Mouse (Mus musculus) cerebellum, adult 11-12 months (tissue): ENCODE measurements at regions not wholly inside any gene's neighbourhood (a gene's known extent, or its start where the extent isn't known, plus 50 kb on each side); places are given as distances from the start of the nearest gene placed in this dataset.

ENCODE experiments used
- DNase-seq: peaks from one replicate; pipeline ENCODE4 v3.0.0; 2022

DNA sequence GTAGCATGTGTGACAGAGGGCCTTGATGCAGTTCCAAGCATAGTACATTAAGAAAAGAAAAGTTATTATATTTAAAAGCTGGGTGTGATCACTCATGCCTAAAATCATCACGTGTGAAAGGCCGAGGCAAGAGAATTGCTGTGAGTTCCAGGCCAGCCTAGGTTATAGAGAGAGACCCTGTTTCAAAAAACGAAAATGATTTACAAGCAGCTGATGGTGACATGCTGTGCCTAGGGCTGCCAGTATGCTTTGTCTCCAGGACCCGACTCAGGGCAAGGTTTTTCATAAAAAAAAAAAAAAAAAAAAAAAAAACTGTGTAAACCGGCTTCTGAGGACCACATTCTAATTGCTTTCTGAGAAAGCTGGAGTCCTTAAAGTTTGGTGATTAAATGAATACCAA is 315.9 kb upstream of the Adgrl2 start:
- DNase-seq = no peak

DNA sequence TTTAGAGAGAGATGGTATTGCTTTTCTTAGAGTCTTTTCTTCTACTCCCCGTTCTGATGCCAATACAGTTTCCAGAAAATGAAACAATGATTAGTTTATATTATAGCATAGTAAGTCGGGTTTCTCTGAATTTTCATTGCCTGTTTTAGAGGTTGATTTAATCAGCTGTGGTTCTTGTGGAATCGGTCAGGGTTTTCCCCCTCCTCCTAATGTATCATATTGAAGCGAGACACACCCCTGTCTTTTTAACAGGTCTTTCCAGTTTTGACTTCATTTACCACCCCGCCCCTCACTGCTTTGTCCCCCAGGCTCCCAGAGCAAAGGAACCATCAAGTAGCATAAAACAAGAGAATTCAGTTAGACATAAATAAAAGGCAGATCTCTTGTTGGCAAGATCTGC is 315.1 kb upstream of the Adgrl2 start:
- no peak for DNase-seq

DNA sequence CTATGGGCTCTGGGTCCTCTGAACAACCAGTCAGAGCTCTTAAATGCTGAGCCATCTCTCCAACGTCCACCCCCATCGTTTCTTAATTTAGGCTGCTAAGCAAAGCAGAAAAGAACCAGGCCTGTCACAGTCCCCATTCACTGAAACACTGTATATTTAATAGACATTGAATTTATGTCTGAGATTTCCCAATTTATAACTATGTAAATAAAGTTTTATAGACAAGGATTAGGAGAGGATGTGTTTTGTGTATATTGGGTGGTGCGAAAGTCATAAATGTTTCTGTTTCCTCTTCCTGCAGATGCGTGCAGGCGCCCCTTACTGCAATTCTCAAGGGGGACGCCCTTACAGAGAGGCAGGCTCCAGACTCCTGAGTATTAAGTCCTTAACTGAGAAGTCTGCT is 314.7 kb upstream of the Adgrl2 start:
- DNase-seq = no peak

DNA sequence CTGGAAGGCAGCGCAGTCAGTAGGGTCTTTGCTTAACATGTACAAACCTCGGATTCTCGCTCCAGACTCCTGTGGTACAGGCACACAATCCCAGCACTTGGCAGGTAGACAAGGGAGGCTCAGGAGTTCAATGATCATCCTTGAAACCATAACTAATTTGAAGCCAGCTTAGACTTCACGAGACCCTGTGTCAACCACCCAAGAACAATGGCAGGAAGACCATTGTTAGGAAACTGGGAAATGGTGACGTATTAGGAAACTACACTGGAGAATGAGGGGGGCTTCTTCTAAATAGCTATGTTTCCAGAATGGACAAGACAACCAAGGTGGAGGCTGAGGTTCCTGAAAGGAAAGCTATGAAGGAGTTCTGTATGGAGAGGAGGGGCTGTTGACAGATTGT is 313.1 kb upstream of the Adgrl2 start:
- DNase-seq = no peak

DNA sequence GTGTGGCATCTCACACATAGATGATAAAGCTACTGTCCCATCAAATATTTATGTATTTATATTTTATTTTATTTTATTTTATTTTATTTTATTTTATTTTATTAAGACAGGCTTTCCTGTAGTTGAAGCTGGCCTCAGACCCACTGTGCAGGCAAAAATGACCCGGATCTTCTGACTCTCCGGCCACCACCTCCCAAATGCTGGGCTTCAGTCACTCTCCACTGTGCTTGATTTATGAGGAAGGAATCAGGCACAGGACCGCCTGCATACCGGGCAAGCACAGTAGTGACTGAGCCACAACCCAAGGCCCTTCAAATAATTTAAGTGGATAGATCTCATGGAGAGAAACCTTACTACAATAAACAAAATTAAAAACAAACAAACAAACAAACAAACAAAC is 309.6 kb upstream of the Adgrl2 start:
- no peak for DNase-seq

DNA sequence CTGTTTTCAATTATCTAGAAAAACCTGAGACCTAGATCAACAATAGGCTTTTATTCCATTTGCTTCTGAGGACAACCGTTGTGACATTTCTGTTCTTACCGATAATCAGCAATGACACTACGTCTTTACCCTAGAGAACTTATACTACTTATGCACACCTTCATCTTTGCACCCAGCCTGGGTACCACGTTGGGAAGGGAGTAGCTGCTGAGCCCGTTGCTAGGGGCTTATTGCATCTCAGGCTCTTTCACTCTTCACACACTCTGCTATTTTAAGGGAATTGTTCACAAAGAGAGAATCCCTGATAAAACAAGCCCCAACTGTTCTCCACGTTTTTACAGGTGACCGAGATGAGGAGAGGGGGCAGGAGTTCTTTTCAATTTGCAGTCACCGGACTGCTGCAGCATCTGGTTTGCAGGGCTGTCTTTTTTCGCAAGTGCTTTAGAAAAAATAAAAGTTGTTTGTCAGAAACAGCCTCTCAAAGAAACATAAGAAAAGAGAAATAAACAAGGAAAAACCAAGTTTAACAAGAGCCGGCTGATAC is 306.1 kb upstream of the Adgrl2 start:
- no peak for DNase-seq

DNA sequence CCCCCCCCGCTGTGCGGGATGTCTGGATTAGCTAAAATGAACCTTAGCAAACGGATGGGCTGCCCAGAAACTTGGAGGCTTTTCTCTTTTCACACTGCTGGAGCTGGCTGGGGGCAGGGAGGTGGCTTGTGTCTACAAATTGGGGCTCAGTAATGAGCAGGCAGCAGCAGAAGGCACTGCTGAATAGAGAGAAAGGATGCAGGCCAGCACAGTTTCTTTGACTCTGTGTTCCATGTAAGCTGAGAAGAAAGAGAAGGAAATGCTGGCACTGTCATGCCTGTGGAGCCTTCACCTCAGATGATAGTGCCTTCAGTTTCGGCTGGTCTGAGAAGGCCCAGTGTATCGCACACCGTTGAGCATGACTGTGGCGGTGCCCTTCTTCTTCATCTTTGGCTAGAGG is 305.6 kb upstream of the Adgrl2 start:
- no peak for DNase-seq

DNA sequence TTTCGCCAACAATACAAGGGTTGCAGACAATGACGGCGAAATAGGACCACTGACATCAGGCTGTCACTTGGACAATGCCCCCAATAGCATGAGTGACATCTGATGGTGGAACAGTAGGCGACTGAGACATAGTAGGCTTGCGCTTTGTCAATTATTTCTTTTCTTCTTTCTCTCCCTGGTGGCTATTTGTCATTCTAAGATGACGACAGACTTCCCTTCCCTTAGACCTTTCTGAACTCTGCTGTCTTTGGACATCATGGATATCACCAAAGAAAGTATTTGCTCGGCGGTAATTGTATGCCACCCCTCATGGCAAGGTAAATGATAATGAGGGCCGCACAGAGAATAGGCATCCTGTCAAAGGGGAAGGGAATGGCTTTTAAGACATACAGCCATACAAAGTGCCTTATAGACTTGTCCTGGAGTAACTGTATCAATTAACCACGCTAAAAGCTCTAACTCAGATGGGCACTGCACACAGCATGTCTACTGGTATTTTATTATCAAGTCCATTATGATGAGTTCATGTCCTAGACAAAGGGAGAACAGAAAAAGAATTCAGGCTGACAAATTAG is 305.0 kb upstream of the Adgrl2 start:
- DNase-seq = no peak

DNA sequence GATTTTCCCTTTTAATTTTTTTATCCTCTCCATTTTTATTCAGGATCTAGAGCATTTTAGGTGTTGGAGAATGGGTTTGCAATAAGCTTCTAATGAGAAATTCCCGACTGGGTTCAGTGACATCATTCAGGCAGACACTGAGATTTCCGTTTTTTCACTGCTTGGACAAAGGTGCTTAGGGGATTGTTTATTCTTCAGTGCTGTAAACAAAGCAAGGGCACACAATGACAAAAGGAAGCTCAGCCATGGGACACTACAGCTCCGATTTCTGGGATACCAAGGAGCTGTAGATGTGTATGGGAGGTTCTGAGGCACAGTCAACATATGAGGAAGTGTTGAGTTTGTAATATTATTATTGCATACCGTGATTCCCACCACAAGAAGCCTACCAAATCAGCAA is 304.1 kb upstream of the Adgrl2 start:
- DNase-seq = no peak

DNA sequence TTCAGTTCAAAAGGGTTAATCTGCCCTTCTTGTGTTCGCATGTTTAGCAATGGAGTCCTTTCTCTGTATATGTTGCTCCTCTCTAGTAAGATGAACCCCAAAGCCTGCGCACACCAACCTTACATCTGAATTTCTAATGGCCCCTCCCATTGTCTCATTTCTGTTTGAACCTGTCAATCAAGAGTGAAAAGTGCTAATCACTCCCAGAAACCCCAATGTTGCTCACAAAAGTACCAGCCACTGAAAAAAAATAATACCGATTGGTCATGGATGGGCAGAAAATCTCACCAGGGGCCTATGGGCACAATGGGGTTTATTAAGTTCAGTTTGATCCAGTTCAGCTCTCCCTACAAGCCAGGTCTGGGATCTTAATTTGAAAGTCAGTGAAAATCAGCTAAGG is 302.1 kb upstream of the Adgrl2 start:
- DNase-seq = no peak

DNA sequence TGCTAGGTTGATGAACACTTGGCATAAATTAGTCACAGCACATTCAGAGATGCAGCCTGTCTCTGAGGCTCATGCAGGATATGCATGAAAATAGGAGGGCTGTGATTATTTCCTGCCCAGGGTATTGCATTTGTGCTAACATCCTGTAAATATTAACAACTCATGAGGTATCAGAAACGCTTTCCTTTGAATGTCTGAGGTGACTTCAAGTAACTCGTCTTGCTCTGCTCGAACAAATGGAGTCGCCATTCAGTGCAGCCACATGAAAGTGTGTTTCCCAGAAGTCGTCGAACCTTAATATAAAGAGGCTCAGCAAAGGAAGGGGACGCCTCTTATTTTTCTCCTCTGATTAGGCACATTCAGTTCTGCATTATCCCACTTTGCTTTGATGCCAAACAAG is 301.1 kb upstream of the Adgrl2 start:
- DNase-seq = no peak

DNA sequence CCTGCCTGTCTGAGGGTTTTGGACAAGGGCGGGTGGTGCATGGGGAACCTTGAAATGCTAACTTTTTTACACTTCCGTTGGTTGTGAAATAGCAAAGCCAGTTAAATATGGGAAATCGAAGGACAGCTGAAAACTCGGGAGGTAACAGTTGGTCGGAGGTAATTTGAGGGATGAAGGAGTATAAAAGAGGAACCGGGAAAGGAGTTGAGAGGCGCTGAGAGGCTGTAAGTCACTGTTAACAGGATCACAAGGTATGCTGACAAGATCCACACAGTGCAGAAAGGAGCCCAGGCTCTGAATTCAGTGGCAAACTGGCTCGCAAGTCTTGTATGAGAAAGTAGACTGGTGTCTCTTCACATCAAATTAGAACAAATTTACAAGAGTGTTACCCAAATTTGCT is 299.9 kb upstream of the Adgrl2 start:
- no peak for DNase-seq

DNA sequence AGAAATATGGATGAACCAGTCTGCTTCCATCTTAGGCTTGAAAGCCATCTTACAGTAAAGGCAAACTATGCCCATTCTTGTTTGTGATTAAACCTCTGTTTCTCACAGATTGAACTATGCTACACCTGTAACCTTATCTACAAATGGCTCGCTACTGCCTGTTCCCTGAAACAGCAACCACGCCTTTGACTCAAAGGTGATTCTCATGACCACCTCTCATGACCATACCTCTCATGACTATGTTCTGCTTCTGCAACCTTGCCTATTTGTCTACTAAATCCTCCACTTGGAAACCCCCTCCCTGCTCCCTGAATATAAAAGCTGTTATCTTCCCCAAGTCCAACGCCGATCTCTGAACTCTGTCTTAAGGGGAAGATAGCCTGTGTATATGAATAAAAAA is 296.7 kb upstream of the Adgrl2 start:
- DNase-seq = no peak

DNA sequence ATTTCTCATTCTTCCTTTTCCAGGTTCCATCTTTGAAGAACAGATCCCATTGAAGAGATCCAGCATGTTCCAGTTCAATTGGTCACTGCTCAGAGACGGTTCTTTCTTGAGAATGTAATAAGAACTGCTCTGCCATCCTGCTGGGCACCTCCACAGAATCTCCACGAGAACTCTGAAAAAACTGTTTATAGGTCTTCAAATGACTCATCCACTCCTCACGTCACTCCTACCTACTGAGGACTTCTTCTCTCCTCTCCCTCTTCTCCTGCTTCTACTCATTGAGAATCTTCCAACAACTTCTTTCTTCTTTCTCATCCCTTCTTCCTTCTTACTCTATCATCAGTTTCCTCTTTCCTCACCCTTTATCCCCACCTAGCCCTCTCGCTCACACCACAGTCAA is 294.6 kb upstream of the Adgrl2 start:
- no peak for DNase-seq

DNA sequence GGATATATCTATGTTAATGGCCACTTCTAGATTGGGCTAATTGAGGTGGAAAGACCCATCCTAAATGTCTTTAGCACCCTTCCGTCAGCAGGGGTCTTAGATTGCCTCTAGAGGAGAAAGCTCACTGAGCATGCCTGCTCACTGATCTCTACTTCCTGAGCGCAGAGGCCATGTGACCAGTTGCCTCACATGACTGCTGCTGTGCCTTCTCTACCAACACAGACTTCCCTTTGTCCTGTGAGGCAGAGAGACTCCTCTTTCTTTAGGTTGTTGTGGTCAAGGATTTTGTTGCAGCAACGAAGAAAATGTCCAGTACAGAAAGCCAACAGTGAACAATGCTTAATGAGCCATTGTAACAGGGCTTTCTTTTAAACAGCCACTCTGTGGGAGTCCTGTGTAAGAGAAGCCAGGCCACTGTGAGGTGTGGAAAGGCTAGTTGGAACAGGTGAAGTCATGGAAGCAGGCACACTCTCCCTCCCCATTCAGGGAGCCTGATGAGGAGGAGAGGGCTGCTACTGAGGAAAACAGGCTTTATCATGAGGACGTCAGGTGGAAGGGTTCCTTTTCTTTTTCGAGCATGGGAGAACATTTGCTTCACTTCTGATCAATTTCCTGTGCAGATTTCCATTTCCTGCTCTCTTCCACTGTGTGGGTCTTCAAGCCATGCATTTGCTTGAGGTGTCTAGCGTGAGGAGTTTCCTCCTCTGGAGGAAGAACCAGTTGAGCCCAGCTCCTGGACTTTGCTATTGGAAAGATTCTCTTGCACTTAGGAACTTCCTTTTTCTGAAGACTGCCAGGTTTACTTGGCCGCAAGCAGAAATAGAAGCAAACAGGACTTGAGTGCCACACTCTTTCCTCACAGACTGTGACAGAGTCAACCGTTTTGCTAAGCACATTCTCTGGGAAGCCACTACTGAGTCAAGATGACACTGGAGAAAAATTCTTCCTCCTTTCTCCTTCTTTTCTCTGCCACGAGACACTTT is 290.7 kb upstream of the Adgrl2 start:
- no peak for DNase-seq

DNA sequence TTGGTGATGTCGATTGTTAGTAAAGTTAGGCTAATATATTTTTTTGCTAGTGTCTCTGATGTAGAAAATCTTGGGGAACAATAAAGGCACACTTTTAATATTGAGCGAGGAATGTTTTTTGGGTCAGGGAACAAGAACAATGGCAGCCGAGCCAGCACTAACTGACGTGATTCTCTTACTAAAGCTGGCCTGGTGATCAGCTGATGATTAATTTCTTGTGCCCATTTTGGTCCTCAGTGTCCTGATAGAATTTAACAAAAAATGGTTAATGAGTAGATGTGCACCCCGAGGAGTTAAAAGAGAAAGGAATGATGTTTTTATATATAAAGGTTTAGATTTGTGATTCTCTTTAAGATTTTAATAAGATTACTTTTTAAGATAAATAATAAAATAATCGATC is 289.0 kb upstream of the Adgrl2 start:
- no peak for DNase-seq

DNA sequence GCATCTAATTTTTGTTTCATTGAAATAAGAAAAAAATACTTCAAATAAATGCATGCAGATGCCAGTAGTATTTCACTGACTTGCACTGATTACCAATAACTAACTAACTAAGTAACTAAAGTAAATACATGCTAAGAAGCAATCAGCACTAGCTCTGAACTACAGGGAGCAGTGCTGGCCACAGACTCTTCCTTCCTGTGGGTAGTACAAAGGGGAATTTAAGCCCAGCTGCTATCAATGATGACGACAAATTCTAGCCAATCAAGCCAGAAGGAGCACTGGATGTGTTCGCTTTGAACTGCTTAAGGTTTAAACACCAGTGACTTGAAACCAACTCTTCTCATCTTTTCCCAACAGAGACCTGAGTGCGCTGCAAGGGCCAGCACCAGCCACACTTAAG is 287.5 kb upstream of the Adgrl2 start:
- DNase-seq = no peak

DNA sequence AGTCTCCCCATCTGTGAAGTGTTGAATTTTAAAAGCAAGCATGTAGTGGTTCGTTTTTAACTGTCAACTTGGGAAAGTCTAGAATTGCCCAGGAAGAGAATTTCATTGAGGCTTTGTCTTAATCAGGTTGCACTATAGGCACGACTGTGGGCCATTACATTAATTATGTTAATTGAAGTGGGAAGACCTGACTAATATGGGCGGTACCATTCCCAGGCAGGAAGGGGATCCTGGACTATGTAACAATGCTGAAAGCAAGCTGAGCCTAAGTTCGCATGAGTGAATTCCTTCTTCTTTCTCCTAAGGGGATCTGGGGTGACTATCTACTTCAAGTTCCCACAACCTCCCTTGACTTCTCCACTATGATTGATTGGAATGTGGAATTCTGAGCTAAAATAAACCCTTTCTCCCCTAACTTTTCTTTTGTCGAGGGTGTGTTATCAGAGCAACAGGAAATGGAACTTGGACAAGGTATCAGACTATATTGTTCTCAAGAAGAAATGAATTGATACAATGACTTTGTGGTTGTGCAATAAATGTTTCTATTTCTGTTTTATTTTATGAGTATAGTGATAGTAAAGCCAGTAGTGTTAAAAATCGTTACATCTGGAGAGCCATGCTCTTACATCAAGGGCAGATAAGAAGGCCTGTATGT is 285.2 kb upstream of the Adgrl2 start:
- DNase-seq = no peak

DNA sequence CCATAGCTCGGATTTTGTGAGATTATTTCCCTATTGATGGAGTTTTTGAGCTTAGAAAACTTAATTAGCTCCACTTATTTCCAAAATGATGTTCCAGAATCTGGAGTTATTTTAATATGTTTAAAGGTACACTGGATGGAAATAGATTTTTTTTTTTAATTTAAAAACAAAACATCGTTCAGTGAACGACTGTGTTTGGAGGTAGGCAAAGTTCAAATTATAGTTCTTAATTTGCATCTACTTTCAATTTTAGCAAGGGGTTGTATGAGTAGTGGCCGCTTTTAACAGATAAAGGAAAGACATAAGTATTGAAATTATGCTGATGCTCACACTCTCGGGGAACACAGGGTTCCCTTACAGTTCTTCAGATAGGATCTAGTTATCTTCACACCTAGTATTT is 284.6 kb upstream of the Adgrl2 start:
- no peak for DNase-seq

DNA sequence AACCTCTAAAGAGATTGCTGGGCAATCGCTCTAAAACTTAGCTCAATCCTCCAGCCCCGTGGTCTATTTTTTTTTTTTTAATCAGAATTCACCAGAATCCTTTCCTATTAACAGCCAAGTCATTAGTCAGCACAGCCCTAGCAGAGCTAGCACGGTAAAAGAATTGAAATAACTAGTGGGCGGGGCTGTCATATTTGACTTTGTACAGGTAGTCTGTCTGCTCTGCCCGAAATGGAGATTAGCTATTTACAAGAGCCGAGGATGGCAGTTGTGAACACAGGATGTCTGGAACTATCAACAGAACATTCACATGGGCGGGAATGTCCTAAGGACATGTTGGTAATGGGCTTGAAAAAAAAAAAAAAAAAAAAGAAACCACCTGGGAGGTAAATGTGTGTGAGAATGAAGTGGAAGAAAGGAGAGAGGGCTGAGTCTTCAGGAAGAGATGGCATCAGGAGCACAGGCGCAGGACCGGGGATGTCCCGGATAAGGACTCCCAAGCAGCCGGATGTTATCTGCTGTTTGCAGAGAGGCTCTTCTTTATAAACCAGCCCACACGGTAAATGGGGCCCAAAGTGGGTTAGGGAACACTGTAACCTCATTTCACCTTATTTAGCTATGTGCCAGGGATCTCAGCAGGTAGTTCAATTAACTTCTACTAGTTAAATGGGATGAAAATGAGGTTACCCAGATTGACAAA is 283.8 kb upstream of the Adgrl2 start:
- no peak for DNase-seq

DNA sequence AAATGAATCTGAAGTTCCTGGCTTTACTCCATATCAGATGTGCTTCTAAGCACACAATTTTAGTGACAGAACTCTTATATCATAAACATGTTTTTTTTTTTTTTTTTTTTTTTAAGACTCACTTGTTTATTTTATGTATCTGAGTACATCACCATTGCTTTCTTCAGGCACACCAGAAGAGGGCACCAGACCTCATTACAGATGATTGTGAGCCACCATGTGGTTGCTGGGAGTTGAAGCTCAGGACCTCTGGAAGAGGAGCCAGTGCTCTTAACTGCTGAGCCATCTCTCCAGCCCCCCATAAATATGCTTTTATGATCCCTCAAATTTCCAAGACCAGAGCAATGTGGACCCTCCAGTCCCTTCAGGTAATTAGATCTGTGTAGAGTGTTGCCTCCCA is 280.1 kb upstream of the Adgrl2 start:
- DNase-seq = no peak

DNA sequence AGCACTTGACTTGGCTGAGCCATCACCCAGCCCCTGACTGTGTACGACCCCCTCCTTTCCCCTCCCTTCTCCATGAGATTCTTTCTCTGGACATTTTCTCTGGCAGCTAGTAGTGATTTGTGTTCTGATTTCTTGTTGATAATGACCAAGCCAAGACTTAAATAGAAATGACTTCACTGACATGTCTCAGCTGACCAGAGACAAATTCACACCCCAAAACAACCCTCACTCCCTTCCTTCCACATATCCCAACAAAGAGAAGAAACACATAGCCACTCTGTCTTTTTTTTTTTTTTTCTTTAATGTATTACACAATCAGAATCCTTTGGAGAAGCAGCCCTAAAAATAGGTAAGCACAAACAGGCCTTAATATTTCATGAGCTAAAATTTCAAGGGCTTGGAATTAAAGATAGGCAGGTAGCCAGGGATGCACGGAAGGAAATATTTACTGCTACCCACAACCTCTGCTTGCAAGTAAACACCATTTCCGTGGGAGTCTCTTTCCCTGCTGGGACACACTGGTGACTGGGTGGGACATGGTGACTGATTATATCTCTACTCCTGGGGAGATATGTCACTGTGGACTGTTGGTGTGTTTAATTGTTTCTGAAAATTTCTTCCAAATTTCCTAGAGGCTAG is 272.1 kb upstream of the Adgrl2 start:
- no peak for DNase-seq

DNA sequence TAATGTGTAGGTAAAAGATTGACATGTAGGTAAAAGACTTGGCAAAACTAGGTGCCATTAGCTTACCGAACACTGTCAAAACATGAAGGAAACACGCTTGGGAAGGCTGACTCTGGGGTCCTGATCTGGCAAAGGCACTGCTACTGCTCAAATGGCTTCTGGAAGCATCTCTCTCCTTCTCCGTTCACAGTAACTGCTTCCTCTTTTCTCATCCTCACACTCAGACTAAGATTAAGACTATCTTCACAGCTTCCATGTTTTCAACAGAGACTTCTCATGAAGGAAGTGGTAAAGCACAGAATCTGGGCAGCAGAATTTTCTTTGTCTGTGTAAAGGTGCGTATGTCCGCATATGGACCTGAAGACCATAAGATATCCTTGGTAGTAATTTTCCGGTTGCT is 271.4 kb upstream of the Adgrl2 start:
- no peak for DNase-seq
